Mouse (Mus musculus) neural tube, embryonic 14.5 days (tissue): ENCODE measurements around the gene Adamtsl3. TPM values are rescaled to one million over a fixed set of nuclear protein-coding genes. Genes with fewer than 3 reads are reported as not detected.

Experiments used
- ATAC-seq: fragments of 200-750 bp; cut with Nextera tagmentation; 2 replicates; pipeline ENCODE4 v1.8.0; 2017; ENCODE audit warnings: low read depth, mild to moderate bottlenecking, moderate TSS enrichment, moderate library complexity
- H3K27ac ChIP-seq: fragments of 300-500 bp; sonication (generic); 2 replicates; pipeline ENCODE4 v1.5.1; 2014; ENCODE audit warnings: low read depth, mild to moderate bottlenecking, control low read depth, low read length, moderate library complexity, mixed read lengths
- H3K27me3 ChIP-seq: fragments of 300-500 bp; sonication (generic); 2 replicates; pipeline ENCODE4 v1.6.1; 2014; ENCODE audit warnings: low read length; ENCODE audit not compliant: control insufficient read depth, insufficient read depth
- H3K36me3 ChIP-seq: fragments of 300-500 bp; sonication (generic); 2 replicates; pipeline ENCODE4 v1.6.1; 2014; ENCODE audit warnings: low read length, mixed read lengths; ENCODE audit not compliant: control insufficient read depth, insufficient read depth
- H3K4me1 ChIP-seq: fragments of 300-500 bp; sonication (generic); 2 replicates; pipeline ENCODE4 v1.6.1; 2014; ENCODE audit warnings: low read length; ENCODE audit not compliant: control insufficient read depth, insufficient read depth
- H3K4me2 ChIP-seq: fragments of 300-500 bp; sonication (generic); 2 replicates; pipeline ENCODE4 v1.6.1; 2014; ENCODE audit warnings: mild to moderate bottlenecking, low read depth, low read length, control low read depth
- H3K4me3 ChIP-seq: fragments of 300-500 bp; sonication (generic); 2 replicates; pipeline ENCODE4 v1.5.1; 2014; ENCODE audit warnings: low read depth, low read length, control low read depth, mixed read lengths
- H3K9ac ChIP-seq: fragments of 300-500 bp; sonication (generic); replicated peaks from 2 replicates; pipeline ENCODE4 v1.6.1; 2014; ENCODE audit warnings: low read depth, mild to moderate bottlenecking, control low read depth, low read length, mixed read lengths
- H3K9me3 ChIP-seq: fragments of 300-500 bp; sonication (generic); 2 replicates; pipeline ENCODE4 v1.6.1; 2016; ENCODE audit warnings: low read length; ENCODE audit not compliant: control insufficient read depth
- WGBS: fragments of 180-500 bp; shearing (Covaris S2); extraction: QIAGEN DNeasy Blood & Tissue Kit; methylation state at CpG from one replicate; pipeline ENCODE4 v1.1.7; 2014; 5-methylcytosine and 5-hydroxymethylcytosine counted together
- polyA plus RNA-seq: library from polyadenylated mRNA; unstranded; fragments of >200 nt; fragmentation: Nextera tagmentation; extraction: Ambion mirVana; gene quantifications from 2 replicates; pipeline ENCODE4 v1.2.1, GENCODE M21; 2014

Adamtsl3 gene
- polyA plus RNA-seq, 1 experiment from 2014 or later, result 1.4 TPM

GRCm38 (mm10) chr7:82346706-82347105, 11.2 kb downstream of the Adamtsl3 start:
- no peaks in the 10 kb centered on the region for H3K36me3 ChIP-seq
- ATAC-seq, result no peak
- no peak overlapping the region for H3K27ac ChIP-seq
- H3K4me2 ChIP-seq, result no peak overlapping the region
- WGBS, result 92% methylated on average over 2 of the region's 2 CpGs
- H3K4me1 ChIP-seq, result no peaks in the 10 kb centered on the region
- H3K27me3 ChIP-seq, result no peaks in the 10 kb centered on the region
- H3K9me3 ChIP-seq, result no peaks in the 10 kb centered on the region
- H3K4me3 ChIP-seq, result no peak overlapping the region
- H3K9ac ChIP-seq, result no peak overlapping the region

- ATAC-seq, result no peak
- no peak overlapping the region for H3K27ac ChIP-seq
- WGBS, result 83% methylated on average over 7 of the region's 7 CpGs
Measured at GRCm38 (mm10) chr7:82349796-82350195, 14.3 kb downstream of the Adamtsl3 start.

GRCm38 (mm10) chr7:82350421-82350820, 14.9 kb downstream of the Adamtsl3 start:
- Histone ChIP-seq H3K27ac (no peak overlapping the region), H3K9me3 (no peaks in the 10 kb centered on the region), H3K27me3 (no peaks in the 10 kb centered on the region), H3K36me3 (no peaks in the 10 kb centered on the region), H3K9ac (no peak overlapping the region), H3K4me1 (no peaks in the 10 kb centered on the region), H3K4me3 (no peak overlapping the region), H3K4me2 (no peak overlapping the region)
- 82% methylated on average over 3 of the region's 3 CpGs for WGBS
- ATAC-seq, result no peak

More at GRCm38 (mm10) chr7:82349796-82350195, 14.3 kb downstream of the Adamtsl3 start:
- no peak overlapping the region for H3K4me2 ChIP-seq
- H3K4me3 ChIP-seq, result no peak overlapping the region
- no peaks in the 10 kb centered on the region for H3K36me3 ChIP-seq
- no peak overlapping the region for H3K9ac ChIP-seq
- H3K27me3 ChIP-seq, result no peaks in the 10 kb centered on the region
- no peaks in the 10 kb centered on the region for H3K4me1 ChIP-seq
- H3K9me3 ChIP-seq, result no peaks in the 10 kb centered on the region

GRCm38 (mm10) chr7:82359146-82359545, 23.7 kb downstream of the Adamtsl3 start:
- no peaks in the 10 kb centered on the region for H3K4me1 ChIP-seq
- H3K27me3 ChIP-seq, result no peaks in the 10 kb centered on the region
- no peak overlapping the region for H3K4me2 ChIP-seq
- no peak overlapping the region for H3K4me3 ChIP-seq
- H3K9me3 ChIP-seq, result no peaks in the 10 kb centered on the region
- no peak for ATAC-seq
- H3K36me3 ChIP-seq, result no peaks in the 10 kb centered on the region
- H3K9ac ChIP-seq, result no peak overlapping the region
- H3K27ac ChIP-seq, result no peak overlapping the region
- WGBS, result 87% methylated on average over 5 of the region's 5 CpGs

DNA sequence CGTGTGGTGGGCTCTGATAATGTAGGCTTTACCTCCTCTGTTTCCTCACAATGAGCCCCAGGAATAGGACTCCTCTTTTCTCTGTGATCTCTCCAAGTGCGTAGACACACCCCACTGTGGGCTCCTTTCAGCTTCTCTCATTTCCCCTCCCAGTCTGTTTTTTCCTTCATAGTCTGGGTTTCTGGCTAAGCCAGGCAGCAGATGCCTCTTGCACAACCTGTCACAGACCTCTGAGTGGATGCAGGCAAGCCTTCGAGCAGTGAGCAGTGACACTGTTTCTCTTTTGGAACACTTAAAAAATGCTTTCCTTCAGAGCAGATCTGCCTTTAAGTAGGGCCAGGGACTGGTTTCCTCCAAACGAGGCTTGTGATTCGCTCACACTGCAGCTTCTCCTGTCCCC, 24.2 kb downstream of the Adamtsl3 start:
- WGBS, result 78% methylated on average over 5 of the region's 5 CpGs
- no peak for ATAC-seq
- H3K36me3 ChIP-seq, result no peaks in the 10 kb centered on the region

DNA sequence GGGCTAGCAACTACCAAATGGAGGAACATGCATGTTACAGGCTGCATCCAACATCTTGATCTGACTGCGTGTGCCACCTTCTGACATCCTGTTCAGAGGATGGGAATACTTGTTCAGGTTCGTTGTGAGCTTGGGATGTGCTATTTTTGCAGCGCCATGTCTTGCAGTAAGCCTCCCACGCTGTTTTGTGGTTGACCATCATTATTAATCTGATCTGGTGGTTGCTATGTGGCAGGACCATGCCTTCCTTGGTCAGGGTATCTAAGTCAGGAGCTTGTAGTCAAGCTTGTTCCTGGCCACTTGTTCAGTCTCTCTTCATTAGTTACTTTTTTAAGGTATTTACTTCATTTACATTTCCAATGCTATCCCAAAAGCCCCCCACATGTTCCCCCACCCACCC, 24.7 kb downstream of the Adamtsl3 start:
- Histone ChIP-seq H3K4me3 (no peak overlapping the region), H3K36me3 (no peaks in the 10 kb centered on the region), H3K9me3 (no peaks in the 10 kb centered on the region), H3K4me2 (no peak overlapping the region), H3K9ac (no peak overlapping the region), H3K27me3 (no peaks in the 10 kb centered on the region), H3K4me1 (no peaks in the 10 kb centered on the region), H3K27ac (no peak overlapping the region)
- no peak for ATAC-seq
- WGBS, result 92% methylated on average over 4 of the region's 4 CpGs

More for the DNA sequence above, 24.2 kb downstream of the Adamtsl3 start:
- H3K4me3 ChIP-seq, result no peak overlapping the region
- no peaks in the 10 kb centered on the region for H3K4me1 ChIP-seq
- no peaks in the 10 kb centered on the region for H3K27me3 ChIP-seq
- no peak overlapping the region for H3K27ac ChIP-seq
- H3K9ac ChIP-seq, result no peak overlapping the region
- no peak overlapping the region for H3K4me2 ChIP-seq
- no peaks in the 10 kb centered on the region for H3K9me3 ChIP-seq

GRCm38 (mm10) chr7:82361127-82361526, 25.6 kb downstream of the Adamtsl3 start:
- no peak overlapping the region for H3K4me2 ChIP-seq
- H3K4me3 ChIP-seq, result no peak overlapping the region
- no peaks in the 10 kb centered on the region for H3K9me3 ChIP-seq
- no peak overlapping the region for H3K9ac ChIP-seq
- WGBS, result 83% methylated on average over 5 of the region's 5 CpGs
- H3K36me3 ChIP-seq, result no peaks in the 10 kb centered on the region
- H3K27me3 ChIP-seq, result no peaks in the 10 kb centered on the region
- H3K4me1 ChIP-seq, result no peaks in the 10 kb centered on the region
- H3K27ac ChIP-seq, result no peak overlapping the region
- no peak for ATAC-seq

DNA sequence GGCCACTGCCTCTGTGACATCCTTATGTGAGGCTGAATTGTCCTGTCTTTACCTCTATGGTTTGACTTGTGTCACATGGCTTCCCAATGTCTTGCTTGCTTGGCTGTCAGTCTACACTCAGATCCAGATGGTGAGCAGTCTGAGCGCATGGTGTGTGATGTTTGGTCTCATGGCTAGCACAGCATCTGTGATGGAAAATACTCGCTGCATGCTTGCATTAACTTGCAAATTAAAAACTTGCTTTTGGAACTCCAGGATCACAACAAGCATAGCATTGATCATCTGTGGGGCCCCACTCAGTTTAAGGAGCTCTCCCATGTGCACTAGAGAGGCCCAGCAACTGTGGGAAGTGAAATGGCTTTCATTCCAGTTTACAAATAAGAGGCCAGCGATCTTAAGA, 29.1 kb downstream of the Adamtsl3 start:
- 91% methylated on average over 3 of the region's 3 CpGs for WGBS
- Histone ChIP-seq H3K27ac (no peak overlapping the region), H3K9ac (no peak overlapping the region), H3K9me3 (no peaks in the 10 kb centered on the region), H3K36me3 (no peaks in the 10 kb centered on the region), H3K4me2 (no peak overlapping the region), H3K4me1 (no peaks in the 10 kb centered on the region), H3K27me3 (no peaks in the 10 kb centered on the region), H3K4me3 (no peak overlapping the region)
- ATAC-seq, result no peak

DNA sequence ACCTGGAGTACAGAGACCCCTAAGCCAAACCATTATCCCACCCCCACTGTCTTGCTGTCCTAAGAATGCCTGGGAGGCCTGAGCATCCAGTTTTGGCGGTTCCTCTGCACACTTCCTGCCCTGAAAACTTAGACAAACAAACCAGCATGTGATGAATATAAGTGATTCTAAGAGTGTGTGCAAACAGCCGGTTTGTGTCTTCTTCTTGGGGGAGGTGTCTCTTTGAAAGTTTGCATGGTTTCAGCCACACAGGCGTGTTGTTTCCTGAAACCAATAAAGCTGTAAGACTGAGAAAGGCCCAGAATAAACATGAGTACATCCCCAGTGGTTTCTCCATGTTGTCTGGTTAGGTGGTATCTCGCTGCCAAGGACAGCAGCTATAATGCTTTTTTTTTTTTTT, 30.6 kb downstream of the Adamtsl3 start:
- no peak for ATAC-seq
- no peaks in the 10 kb centered on the region for H3K4me1 ChIP-seq
- H3K27me3 ChIP-seq, result no peaks in the 10 kb centered on the region
- no peaks in the 10 kb centered on the region for H3K36me3 ChIP-seq
- no peak overlapping the region for H3K4me3 ChIP-seq
- no peak overlapping the region for H3K9ac ChIP-seq
- H3K4me2 ChIP-seq, result no peak overlapping the region
- H3K27ac ChIP-seq, result no peak overlapping the region
- 77% methylated on average over 4 of the region's 4 CpGs for WGBS
- no peaks in the 10 kb centered on the region for H3K9me3 ChIP-seq

- WGBS, result 88% methylated on average over 5 of the region's 5 CpGs
- Histone ChIP-seq H3K9ac (no peak overlapping the region), H3K27me3 (no peaks in the 10 kb centered on the region), H3K4me1 (no peaks in the 10 kb centered on the region), H3K27ac (no peak overlapping the region), H3K4me2 (no peak overlapping the region), H3K36me3 (no peaks in the 10 kb centered on the region), H3K9me3 (no peaks in the 10 kb centered on the region), H3K4me3 (no peak overlapping the region)
- ATAC-seq, result no peak
Measured at GRCm38 (mm10) chr7:82366471-82366870, 31.0 kb downstream of the Adamtsl3 start.
